Mouse (Mus musculus): ENCODE measurements at regions not wholly inside any gene's neighbourhood (a gene's known extent, or its start where the extent isn't known, plus 50 kb on each side); places are given as distances from the start of the nearest gene placed in this dataset.

GRCm38 (mm10) chr10:91297792-91298460, 116.8 kb upstream of the Tmpo start:
- Histone ChIP-seq H3K4me3 (ENCODE audit: control insufficient read depth, insufficient read depth, low read length) (no peak overlapping the region), H3K4me1 (replicated peaks; ENCODE audit: control insufficient read depth, insufficient read depth, low read length) (peaks cover 3% of the 10 kb centered on the region; the same call in 1 of the 2 replicates), H3K36me3 (ENCODE audit: control insufficient read depth, insufficient read depth, low read length) (no peaks in the 10 kb centered on the region), H3K27me3 (ENCODE audit: control insufficient read depth, insufficient read depth, low read length) (no peaks in the 10 kb centered on the region), H3K27ac (ENCODE audit: control insufficient read depth, insufficient read depth, low read length) (no peak overlapping the region)
- TF ChIP-seq CTCF (IDR thresholded peaks at IDR 0.05; ENCODE audit: borderline replicate concordance, control insufficient read depth, extremely low read depth, insufficient read depth, low read length, poor library complexity) (no peak), POLR2A (IDR thresholded peaks at IDR 0.05; ENCODE audit: control insufficient read depth, extremely low read depth, insufficient read depth, low read length, poor library complexity) (no peak)
- WGBS: 42% methylated on average over 9 of the region's 9 CpGs
- DNase-seq: no peak

GRCm38 (mm10) chr10:91295345-91295744, 114.2 kb upstream of the Tmpo start:
- DNase-seq: no peak
- Histone ChIP-seq H3K4me3 (ENCODE audit: control insufficient read depth, insufficient read depth, low read length) (no peak overlapping the region), H3K36me3 (ENCODE audit: control insufficient read depth, insufficient read depth, low read length) (no peaks in the 10 kb centered on the region), H3K27ac (ENCODE audit: control insufficient read depth, insufficient read depth, low read length) (no peak overlapping the region), H3K27me3 (ENCODE audit: control insufficient read depth, insufficient read depth, low read length) (no peaks in the 10 kb centered on the region), H3K4me1 (replicated peaks; ENCODE audit: control insufficient read depth, insufficient read depth, low read length) (peaks cover 3% of the 10 kb centered on the region; the same call in 1 of the 2 replicates)
- WGBS: 82% methylated on average over 8 of the region's 8 CpGs
- TF ChIP-seq POLR2A (IDR thresholded peaks at IDR 0.05; ENCODE audit: control insufficient read depth, extremely low read depth, insufficient read depth, low read length, poor library complexity): no peak
- no peak for TF ChIP-seq CTCF (IDR thresholded peaks at IDR 0.05; ENCODE audit: borderline replicate concordance, control insufficient read depth, extremely low read depth, insufficient read depth, low read length, poor library complexity)

GRCm38 (mm10) chr10:91293226-91293625, 112.1 kb upstream of the Tmpo start:
- TF ChIP-seq CTCF (IDR thresholded peaks at IDR 0.05; ENCODE audit: borderline replicate concordance, control insufficient read depth, extremely low read depth, insufficient read depth, low read length, poor library complexity) (no peak), POLR2A (IDR thresholded peaks at IDR 0.05; ENCODE audit: control insufficient read depth, extremely low read depth, insufficient read depth, low read length, poor library complexity) (no peak)

GRCm38 (mm10) chr10:91284259-91284658, 103.1 kb upstream of the Tmpo start:
- WGBS: 88% methylated on average over 9 of the region's 9 CpGs
- no peak overlapping the region for H3K4me3 ChIP-seq (ENCODE audit: control insufficient read depth, insufficient read depth, low read length)
- no peak for TF ChIP-seq CTCF (IDR thresholded peaks at IDR 0.05; ENCODE audit: borderline replicate concordance, control insufficient read depth, extremely low read depth, insufficient read depth, low read length, poor library complexity)
- TF ChIP-seq POLR2A (IDR thresholded peaks at IDR 0.05; ENCODE audit: control insufficient read depth, extremely low read depth, insufficient read depth, low read length, poor library complexity): no peak
- H3K27ac ChIP-seq (ENCODE audit: control insufficient read depth, insufficient read depth, low read length): no peak overlapping the region
- H3K27me3 ChIP-seq (ENCODE audit: control insufficient read depth, insufficient read depth, low read length): no peaks in the 10 kb centered on the region
- H3K4me1 ChIP-seq (replicated peaks; ENCODE audit: control insufficient read depth, insufficient read depth, low read length): peaks cover 2% of the 10 kb centered on the region; the same call in 1 of the 2 replicates
- DNase-seq: no peak
- H3K36me3 ChIP-seq (ENCODE audit: control insufficient read depth, insufficient read depth, low read length): no peaks in the 10 kb centered on the region

More at GRCm38 (mm10) chr10:91293226-91293625, 112.1 kb upstream of the Tmpo start:
- DNase-seq: no peak
- Histone ChIP-seq H3K4me1 (replicated peaks; ENCODE audit: control insufficient read depth, insufficient read depth, low read length) (no peaks in the 10 kb centered on the region), H3K27me3 (ENCODE audit: control insufficient read depth, insufficient read depth, low read length) (no peaks in the 10 kb centered on the region), H3K27ac (ENCODE audit: control insufficient read depth, insufficient read depth, low read length) (no peak overlapping the region), H3K36me3 (ENCODE audit: control insufficient read depth, insufficient read depth, low read length) (no peaks in the 10 kb centered on the region), H3K4me3 (ENCODE audit: control insufficient read depth, insufficient read depth, low read length) (no peak overlapping the region)
- 91% methylated on average over 6 of the region's 6 CpGs for WGBS

- TF ChIP-seq CTCF (IDR thresholded peaks at IDR 0.05; ENCODE audit: borderline replicate concordance, control insufficient read depth, extremely low read depth, insufficient read depth, low read length, poor library complexity) (peak; percentile 84), POLR2A (IDR thresholded peaks at IDR 0.05; ENCODE audit: control insufficient read depth, extremely low read depth, insufficient read depth, low read length, poor library complexity) (no peak)
- Histone ChIP-seq H3K36me3 (ENCODE audit: control insufficient read depth, insufficient read depth, low read length) (no peaks in the 10 kb centered on the region), H3K4me3 (ENCODE audit: control insufficient read depth, insufficient read depth, low read length) (0 out of 2 replicates have a peak overlapping the region, but pooled peaks have one; percentile 3), H3K27me3 (ENCODE audit: control insufficient read depth, insufficient read depth, low read length) (no peaks in the 10 kb centered on the region), H3K27ac (ENCODE audit: control insufficient read depth, insufficient read depth, low read length) (peak overlapping the region; percentile 70), H3K4me1 (replicated peaks; ENCODE audit: control insufficient read depth, insufficient read depth, low read length) (peaks cover 7% of the 10 kb centered on the region; the same call in 1 of the 2 replicates)
- 12% methylated on average over 14 of the region's 14 CpGs for WGBS
- DNase-seq: peak; percentile 88
Measured at GRCm38 (mm10) chr10:91270955-91271741, 90.0 kb upstream of the Tmpo start.

GRCm38 (mm10) chr10:91270268-91270954, 89.3 kb upstream of the Tmpo start:
- no peaks in the 10 kb centered on the region for H3K27me3 ChIP-seq (ENCODE audit: control insufficient read depth, insufficient read depth, low read length)
- no peak for TF ChIP-seq POLR2A (IDR thresholded peaks at IDR 0.05; ENCODE audit: control insufficient read depth, extremely low read depth, insufficient read depth, low read length, poor library complexity)
- TF ChIP-seq CTCF (IDR thresholded peaks at IDR 0.05; ENCODE audit: borderline replicate concordance, control insufficient read depth, extremely low read depth, insufficient read depth, low read length, poor library complexity): peak; percentile 85; the same call in 1 of the 2 replicates
- H3K4me1 ChIP-seq (replicated peaks; ENCODE audit: control insufficient read depth, insufficient read depth, low read length): peaks cover 7% of the 10 kb centered on the region; the same call in 1 of the 2 replicates
- no peaks in the 10 kb centered on the region for H3K36me3 ChIP-seq (ENCODE audit: control insufficient read depth, insufficient read depth, low read length)
- 0 out of 2 replicates have a peak overlapping the region, but pooled peaks have one; percentile 3 for H3K4me3 ChIP-seq (ENCODE audit: control insufficient read depth, insufficient read depth, low read length)
- WGBS: 11% methylated on average over 14 of the region's 14 CpGs
- DNase-seq: peak; percentile 90
- peak overlapping the region; percentile 70 for H3K27ac ChIP-seq (ENCODE audit: control insufficient read depth, insufficient read depth, low read length)

All from thymus, adult 2 months (tissue).